Mouse (Mus musculus): Measurements from ENCODE around the gene Cdkn2c.

- TF ChIP-seq POLR2A (IDR thresholded peaks at IDR 0.05; ENCODE audit: insufficient read depth, low read length), result peak; percentile 26
- TF ChIP-seq CTCF (IDR thresholded peaks at IDR 0.05; ENCODE audit: low read depth, low read length), result no peak
- TF ChIP-seq EP300 (IDR thresholded peaks at IDR 0.05; ENCODE audit: insufficient read depth, low read depth, low read length), result peak; percentile 70; the same call in 1 of the 2 replicates
These were observed 9.5 kb upstream of the Cdkn2c start, which contains the start of gene Faf1 for GRCm38 (mm10) chr4:109676218-109677215.
